Mouse (Mus musculus) thymus, postnatal 25 days (tissue): ENCODE measurements around the gene Dcps.
"Not testable (repeated sequence)": the region's sequence is repeated elsewhere in the genome, so short reads cannot be mapped to it uniquely, and the experiment has no call there.

Source experiments
- DNase-seq: peaks from one replicate; pipeline ENCODE4 v3.0.0; 2022

The Dcps gene

DNA sequence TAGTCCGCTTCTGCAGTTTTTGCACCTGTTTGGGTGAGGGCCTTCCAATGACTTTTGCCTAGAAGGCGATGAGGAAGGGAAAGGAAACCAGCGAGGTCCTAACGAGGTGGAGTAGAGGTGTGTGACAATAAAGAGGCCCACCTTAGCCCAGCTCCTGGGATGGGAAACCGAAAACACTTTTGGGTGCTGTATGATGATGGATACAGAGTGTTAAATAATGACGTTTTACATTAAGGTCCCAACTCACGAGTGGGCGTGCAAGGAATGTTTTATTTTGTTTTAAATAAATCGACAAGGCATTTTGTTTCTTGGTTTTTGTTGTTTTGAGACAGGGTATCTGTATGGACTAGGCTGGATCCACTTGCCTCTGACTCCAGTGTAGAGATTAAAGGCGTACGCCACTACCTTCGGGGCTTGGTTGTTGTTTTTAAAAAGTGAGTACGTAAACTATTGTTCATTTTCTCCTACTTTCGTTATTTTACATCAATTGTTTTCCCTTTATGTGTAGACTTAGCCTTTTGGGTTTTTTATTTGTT lies 331 bp upstream of the Dcps start:
- no peak for DNase-seq

DNA sequence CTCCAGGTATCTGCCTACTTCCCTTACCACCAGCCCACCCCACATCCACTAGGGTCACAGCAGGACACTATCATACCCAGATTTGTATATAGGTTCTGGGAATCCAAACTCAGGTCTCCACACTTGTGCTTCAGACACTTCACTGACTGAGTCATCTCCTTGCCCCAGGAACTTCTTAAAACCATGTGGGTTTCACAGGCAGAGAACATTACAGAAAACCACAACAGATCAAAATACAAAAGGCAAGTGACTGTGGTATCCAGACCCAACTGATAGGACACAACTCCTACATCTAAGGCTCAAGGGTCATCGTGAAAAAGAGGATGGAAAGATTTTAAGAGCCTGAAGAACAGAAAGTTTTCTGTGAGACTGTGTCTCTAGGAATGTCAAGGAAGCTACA lies 2.5 kb downstream of the Dcps start:
- DNase-seq = no peak

DNA sequence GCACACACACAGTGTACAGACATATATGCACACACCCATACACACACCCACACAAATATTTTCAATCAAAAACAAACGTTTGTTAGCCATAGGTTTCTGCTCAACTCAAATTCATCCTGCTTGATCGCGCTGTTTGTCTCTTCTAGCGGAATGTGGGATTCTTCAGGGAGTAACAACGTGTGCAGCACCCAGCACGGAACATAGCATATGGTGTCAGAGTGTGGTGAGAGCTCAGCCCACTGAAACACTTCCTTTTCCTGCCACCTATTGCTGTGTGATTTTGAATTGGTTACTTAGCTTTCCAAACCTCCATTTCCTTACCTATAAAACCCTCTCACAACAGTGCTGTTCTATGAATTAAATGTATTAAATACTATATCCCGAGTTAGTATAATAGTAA lies 5.8 kb downstream of the Dcps start:
- no peak for DNase-seq

GRCm38 (mm10) chr9:35166798-35167635 lies 8.8 kb downstream of the Dcps start:
- no peak for DNase-seq

GRCm38 (mm10) chr9:35166144-35166797 lies 9.6 kb downstream of the Dcps start:
- DNase-seq = no peak

DNA sequence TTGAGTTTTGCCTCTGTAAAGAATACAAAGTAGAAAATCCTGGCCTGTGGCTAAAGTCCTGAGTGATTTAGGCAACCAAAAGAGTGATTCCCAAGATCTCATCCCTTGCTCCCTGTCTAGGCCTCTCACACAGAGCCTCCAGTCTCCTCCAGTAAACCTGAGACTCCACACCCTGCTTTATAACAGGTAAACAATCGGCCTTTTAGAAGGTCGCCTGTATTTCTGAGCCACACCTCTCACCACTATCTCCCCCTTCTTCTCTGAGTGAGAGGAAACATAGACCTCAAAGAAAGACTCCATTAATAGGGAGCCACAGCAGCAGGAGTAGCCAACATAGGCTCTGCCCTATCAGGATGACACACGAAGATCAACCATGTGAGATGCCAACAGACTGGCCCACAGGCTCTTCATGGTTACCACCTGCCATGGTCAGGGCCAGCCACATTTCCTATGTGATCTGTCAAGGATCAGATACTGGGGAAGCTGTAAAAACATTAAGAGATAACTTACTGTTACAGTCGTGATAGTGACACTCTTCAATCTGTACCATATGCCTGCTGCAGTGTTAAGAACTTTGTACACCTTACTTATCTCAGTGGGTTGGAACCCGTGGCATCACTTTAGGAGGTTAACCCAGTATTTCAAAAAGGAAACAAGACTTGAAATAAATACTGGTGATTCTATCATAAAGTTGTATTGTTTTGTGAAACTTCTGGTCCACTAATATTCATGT lies 11.6 kb downstream of the Dcps start:
- no peak for DNase-seq

DNA sequence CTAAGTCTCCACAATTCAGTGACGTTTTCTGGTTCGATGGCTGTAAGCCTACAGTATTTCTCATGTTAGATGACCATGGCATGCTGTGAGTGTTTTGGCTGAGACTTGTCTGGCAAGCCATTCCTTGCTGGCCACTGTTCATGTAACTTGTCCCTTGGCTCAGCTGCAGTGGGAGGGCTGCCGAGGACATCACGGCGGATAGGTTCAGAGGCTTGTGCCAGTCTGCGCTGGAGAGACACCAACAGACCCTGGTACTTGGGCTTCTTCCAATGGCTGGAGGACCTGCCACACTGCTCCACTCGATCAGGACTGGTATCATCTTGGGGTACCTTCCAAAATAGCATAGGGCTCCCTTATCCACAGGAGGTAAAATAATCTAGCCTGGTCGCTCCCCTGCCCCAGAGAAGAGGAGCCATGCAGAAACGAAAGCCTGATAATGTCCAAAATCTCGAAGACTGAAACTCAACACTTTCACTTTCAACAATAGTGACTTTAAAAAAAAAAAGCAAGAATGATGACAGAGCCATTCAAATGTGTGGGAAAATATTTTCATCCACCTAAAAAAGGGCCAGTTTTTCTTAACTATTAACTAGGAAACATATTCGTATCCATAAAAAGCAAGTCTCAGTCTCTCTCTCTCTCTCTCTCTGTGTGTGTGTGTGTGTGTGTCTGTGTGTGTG lies 12.7 kb downstream of the Dcps start:
- DNase-seq = no peak

GRCm38 (mm10) chr9:35161721-35162120 lies 14.1 kb downstream of the Dcps start:
- DNase-seq = no peak

DNA sequence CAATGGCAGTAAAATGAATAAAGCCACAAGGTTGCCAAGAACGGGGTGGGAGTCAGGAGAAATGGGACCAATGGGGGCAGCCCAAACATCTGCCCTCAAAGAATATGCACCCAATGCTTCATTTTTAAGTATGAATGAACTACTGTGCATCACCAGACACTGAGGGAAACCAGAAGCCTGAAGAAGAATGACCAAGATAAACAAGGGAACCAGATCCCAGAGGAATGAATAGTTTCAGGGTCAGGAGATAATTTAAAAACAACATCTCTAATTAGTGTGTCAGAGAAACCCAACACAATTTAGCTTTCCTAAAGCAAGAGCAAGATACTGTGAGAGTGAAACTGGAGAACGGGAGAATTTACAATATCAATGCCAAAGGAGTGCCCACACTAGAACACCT lies 15.2 kb downstream of the Dcps start:
- no peak for DNase-seq

DNA sequence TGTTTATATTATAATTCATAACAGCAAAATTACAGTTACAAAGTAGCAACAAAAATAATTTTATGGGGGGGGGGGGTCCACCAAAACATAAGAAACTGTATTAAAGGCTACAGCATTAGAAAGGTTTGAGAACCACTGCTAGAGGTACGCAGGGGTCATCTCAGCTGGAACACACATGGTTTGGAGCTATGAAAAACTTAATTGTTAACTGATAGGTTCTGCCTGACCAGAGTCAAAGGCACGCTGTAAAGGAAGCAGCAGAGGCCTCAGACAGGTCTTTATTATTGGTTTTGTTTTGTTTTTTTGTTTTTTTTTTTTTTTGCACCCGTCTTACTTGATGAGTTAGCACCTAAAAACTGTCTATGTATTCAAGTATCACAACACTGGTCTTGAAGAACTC lies 17.4 kb downstream of the Dcps start:
- no peak for DNase-seq

- no peak for DNase-seq
Measured at GRCm38 (mm10) chr9:35156862-35157261, 19.0 kb downstream of the Dcps start.

- no peak for DNase-seq
Measured at GRCm38 (mm10) chr9:35156002-35156710, 19.7 kb downstream of the Dcps start.

GRCm38 (mm10) chr9:35152923-35153322 lies 22.9 kb downstream of the Dcps start:
- DNase-seq = no peak

GRCm38 (mm10) chr9:35148822-35149221 lies 27.0 kb downstream of the Dcps start:
- DNase-seq = not testable (repeated sequence)

DNA sequence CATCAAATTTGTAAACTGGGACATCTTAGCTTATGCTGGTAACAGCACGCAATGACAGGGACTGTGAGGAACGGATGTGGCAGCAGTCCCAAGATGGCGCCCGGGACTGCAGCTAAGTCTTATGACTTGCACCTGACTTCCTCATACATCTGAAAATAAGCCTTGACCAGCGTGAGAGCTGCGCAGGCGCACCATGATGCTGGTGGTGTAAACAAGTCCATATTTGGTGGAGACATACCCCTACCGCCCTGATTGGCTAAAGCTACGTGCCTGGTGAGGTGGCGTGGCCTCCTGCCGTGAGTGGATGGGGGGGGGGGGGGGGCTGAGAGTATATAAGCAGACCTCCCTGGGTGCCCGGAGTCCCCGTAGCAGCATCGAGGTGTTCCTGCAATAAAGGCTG lies 28.6 kb downstream of the Dcps start:
- not testable (repeated sequence) for DNase-seq

GRCm38 (mm10) chr9:35145829-35146228 lies 30.0 kb downstream of the Dcps start:
- no peak for DNase-seq

- DNase-seq = no peak
Measured at GRCm38 (mm10) chr9:35145118-35145517, 30.7 kb downstream of the Dcps start.

GRCm38 (mm10) chr9:35142221-35142620 lies 33.6 kb downstream of the Dcps start:
- DNase-seq = no peak

DNA sequence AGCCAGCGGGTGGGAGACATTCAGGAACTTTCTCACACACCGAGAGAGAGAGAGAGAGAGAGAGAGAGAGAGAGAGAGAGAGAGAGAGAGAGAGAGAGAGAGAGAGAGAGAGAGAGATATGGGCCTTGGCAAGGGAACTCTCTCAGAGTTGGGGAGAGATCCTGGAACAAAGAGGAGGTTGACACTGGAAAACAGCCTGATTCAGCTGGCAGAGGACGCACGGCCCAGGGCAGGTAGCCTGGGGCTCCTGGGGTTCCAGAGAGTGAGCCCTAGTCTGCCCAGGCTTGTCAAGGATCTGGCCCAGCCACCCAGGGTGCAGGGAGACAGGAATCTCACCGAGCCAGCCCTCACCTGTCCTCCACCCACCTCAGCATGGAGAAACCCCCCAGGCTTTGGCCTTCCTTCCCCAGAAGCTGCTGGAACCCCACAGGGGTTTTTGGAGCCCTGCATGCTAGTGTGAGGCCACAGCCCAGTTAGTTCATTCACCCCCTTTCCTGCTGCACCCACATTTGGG lies 36.6 kb downstream of the Dcps start:
- no peak for DNase-seq

DNA sequence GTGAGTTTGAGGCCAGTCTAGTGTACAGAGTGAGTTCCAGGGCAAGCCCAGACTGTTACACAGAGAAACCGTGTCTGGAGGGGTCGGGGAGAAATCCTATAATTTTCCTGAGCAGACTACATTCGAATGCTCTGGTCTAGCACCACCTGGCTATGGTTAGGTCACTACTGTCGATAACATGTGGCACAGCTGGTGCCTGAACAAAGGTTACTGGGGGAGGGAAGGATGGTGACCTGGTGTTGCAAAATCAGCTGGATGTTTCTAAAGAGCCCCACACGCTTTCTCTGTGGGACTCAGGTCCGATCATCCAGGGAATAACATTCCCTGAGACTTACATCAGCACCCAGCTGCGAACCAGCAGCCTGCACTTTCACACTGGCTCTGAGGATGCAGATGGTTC lies 37.8 kb downstream of the Dcps start:
- DNase-seq = no peak

DNA sequence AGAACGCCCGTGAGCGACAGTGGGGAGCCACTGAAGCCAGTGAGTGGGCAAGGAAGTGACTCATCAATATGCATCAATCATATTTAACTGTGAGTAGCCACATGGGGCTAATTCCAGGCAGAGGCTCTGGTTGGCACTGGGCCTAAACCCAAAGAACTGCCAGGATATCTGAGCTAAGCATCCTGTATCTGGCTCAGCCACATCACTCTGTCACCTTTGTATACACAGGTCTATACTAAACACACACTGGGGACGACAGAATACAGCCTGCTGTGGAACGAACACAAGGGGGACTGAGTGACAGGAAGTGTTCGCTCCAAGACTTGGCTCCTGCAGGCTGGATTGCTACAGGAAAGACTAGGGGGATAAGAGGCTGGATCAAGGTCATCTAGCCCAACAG lies 40.3 kb downstream of the Dcps start:
- DNase-seq = no peak
